Mouse (Mus musculus): ENCODE data around the gene Spata13.

DNA sequence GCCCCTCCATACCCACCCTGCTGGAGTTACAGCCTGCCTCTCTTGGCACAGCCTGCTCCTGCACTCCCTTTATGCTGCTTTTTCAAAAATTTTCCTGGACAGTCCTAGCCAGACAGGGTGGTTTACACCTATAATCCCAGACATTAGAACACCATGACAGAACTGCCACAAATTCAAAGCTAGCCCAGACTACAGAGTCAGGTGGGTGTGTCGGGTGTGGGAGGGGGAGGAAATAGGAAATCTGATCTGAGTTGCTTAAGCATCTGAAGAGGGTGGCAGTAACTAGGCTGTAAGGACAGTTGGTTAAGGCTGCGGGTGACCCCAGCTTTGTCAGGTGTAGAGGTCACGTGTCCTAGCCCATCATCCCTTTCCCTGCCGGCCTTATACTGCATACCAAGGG, 93.3 kb downstream of the Spata13 start:
- TF ChIP-seq CTCF (IDR thresholded peaks at IDR 0.05; ENCODE audit: low read depth, low read length) = no peak
- TF ChIP-seq POLR2A (IDR thresholded peaks at IDR 0.05; ENCODE audit: borderline replicate concordance, low read depth, low read length) = no peak
